16 mouse cellular contexts compared by ENCODE assay signal in genomic region chr9:25624744-25625143, GRCm38 (mm10).
"Had no signal": no experiment of that assay in that cellular context is flagged by ENCODE, and none has a peak within 500 bp of the region (broad histone marks: within the 10 kb centered on the region; RNA-seq: fewer than 3 reads in every experiment).

No protein-coding gene starts in this region.

- H3K9me3 ChIP-seq: limb, embryonic 10.5 days; limb, embryonic 13.5 days had no signal

- H3K27me3 ChIP-seq: limb, embryonic 13.5 days had no signal

- H3K4me3 ChIP-seq: layer of hippocampus, adult 2 months; limb, embryonic 10.5 days; limb, embryonic 13.5 days had no signal

- H3K4me2 ChIP-seq: limb, embryonic 13.5 days; lung, embryonic 14.5 days had no signal

- DNase-seq: layer of hippocampus, adult 9-11 months; liver; liver, postnatal 0 days; lung, embryonic 14.5 days; midbrain, embryonic 14.5 days; thymus, adult 18-20 months; thymus, postnatal 36 days had no signal

- H3K27ac ChIP-seq: hindbrain, postnatal 0 days; layer of hippocampus, adult 2 months; limb, embryonic 10.5 days; limb, embryonic 13.5 days; liver, embryonic 14.5 days; macrophage had no signal

- H3K4me1 ChIP-seq: limb, embryonic 10.5 days; limb, embryonic 13.5 days had no signal

- H3K9ac ChIP-seq: limb, embryonic 13.5 days; liver, embryonic 14.5 days; liver, postnatal 0 days; lung, embryonic 14.5 days had no signal

- ATAC-seq: hindbrain, postnatal 0 days; inflammation-experienced regulatory T-cells, adult 6 months; intestine, embryonic 16.5 days; liver, postnatal 0 days; lung, postnatal 0 days had no signal

- H3K36me3 ChIP-seq: limb, embryonic 10.5 days; limb, embryonic 13.5 days had no signal
